Mouse (Mus musculus) monocyte, adult 2 months (primary cell): ENCODE measurements around the gene Atf6.

ENCODE experiments used
- DNase-seq, 2 experiments: peaks; one replicate each; pipeline ENCODE4 v3.0.0; 2022; ENCODE audit warnings: low spot score in 2 of 2, low read depth in 1 of 2

Gene Atf6

DNA sequence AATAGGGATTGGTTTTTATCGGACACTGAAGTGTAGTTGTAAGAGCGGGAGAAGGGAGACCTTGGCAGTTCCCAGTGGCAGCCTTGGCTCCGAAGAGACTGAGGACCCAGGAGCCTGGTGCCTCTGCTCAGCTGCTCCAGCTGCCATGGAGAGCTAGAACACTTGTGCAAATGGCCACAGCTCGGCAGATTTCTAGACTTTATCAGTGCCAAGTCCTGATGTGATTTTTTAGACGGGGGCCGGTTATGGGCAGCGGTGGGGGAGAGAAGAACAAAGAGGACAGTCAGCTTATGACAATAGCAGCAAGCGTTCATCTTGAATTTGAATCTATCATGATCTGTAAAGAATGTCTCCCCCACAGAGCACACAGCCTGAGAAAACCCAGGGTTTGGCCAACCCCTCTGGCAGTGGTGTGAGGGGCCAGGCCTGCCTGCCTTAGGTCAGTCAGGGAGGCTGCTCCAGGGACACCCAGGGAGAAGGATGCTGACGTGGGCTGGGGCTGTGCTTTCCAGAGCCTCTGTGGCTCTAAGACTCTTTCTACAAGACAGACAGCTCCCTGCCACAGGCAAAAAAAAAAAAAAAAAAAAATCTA lies 193.3 kb downstream of the Atf6 start:
- DNase-seq, result no peak

DNA sequence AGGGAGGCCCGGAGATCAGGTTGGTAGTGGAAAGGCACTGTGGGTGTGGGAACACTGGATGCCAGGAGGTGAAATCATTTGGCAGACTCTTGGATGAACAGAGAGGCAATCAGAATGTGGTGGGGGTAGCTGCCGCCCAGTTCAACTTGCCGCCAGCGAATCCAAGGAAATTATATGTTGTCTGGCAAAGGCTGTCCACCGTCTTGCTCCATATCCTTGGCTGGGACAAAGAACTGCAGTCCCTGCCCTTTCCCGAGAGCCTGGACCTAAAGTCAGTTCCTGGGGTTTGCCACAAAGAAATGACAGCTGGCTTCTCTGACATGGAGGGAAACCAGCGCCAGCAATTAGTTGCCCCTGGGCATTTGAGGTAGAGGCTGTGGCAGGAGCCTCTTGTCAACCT lies 202.4 kb downstream of the Atf6 start:
- DNase-seq, result no peak

DNA sequence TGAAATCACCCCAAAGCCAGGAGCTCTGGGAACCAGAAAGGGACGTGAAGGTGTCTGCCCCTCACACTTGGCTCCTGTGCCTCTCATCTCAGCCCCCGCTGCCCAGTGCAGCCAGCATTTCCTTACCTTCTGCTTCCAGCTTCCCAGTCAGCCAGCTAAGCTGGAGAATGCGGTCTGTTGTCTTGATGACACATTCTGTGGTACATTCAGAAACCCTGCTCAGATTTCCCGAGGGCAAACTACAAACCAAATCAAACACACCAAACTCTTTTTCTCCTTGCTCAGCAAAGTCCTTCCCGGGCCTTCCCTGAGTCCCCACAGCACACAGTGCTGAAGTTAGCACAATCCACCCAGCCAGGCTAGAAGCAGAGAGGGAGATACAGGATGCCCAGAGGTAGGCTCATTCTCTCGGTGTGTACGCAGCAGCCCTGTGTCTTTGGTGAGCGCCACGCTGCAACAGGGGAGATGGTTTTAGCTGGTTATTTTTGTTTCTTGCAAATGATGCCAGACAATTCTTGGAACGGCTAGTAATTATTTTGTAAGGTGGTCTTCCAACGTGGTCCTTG lies 202.9 kb downstream of the Atf6 start:
- DNase-seq, result no peak

DNA sequence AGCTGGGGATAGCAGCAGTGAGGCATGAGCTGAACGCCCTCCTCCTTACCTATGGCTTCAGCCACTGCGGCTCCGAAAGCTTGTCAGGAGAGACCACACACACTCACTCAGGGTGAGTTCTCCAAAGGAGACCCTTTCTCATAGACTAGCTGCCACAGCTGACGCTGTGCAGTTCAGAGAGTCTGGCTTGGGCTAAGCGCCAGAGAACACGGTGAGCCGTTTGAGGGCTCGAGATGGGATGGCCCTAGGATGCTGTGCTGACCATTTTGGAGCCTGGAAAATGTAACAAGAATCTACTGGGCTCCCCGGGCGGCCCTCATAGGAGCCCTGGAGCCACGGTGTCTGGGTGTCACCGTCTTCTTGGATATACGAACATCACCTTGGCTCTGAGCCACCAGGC lies 208.3 kb downstream of the Atf6 start:
- no peak for DNase-seq

DNA sequence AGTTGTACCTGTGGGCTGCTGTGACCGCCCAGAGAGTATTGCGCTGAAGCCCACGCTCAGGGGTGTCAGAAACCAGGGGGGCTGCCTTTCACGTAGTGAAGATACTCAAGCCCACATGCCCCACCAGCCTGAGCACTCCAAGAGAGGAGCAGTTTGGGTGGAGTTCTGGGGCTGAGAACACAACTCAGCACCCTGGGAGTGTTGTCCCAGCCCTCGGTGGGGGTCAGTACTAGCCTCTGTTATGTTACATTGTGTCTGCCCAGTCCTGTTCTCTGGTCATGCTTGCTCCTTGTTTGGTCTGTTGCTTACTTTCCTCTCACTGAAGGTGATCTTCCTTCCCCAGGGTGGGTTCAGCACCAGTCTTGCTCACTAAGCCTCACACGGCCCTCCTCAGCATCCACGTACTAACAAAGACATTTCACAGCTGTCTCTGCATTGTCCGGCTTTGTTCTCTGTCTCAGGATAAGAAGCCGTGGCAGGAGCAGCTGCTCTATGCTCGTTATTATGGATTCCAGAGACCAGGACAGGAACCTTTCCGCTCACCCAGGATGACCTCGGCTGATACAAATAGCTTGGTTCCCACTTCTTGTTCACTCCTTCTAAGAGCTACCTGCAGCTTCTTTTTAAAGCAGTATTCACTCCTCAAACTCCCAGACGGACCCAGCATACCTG lies 209.8 kb downstream of the Atf6 start:
- no peak for DNase-seq

DNA sequence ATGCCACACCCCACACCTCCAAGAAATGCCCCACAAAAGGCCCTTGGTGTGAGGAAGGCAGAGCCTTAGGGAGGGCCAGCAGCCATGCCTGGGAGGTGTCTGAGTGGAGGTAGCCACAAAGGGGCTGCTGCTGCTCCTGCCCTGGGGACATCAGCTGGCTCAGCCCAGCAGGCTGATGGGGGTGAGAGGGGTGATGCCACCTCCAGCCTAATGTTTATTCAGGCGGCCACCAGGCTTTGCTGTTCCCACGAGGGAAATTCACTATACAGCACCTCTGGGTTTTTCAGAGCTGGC lies 210.4 kb downstream of the Atf6 start:
- DNase-seq, result no peak

DNA sequence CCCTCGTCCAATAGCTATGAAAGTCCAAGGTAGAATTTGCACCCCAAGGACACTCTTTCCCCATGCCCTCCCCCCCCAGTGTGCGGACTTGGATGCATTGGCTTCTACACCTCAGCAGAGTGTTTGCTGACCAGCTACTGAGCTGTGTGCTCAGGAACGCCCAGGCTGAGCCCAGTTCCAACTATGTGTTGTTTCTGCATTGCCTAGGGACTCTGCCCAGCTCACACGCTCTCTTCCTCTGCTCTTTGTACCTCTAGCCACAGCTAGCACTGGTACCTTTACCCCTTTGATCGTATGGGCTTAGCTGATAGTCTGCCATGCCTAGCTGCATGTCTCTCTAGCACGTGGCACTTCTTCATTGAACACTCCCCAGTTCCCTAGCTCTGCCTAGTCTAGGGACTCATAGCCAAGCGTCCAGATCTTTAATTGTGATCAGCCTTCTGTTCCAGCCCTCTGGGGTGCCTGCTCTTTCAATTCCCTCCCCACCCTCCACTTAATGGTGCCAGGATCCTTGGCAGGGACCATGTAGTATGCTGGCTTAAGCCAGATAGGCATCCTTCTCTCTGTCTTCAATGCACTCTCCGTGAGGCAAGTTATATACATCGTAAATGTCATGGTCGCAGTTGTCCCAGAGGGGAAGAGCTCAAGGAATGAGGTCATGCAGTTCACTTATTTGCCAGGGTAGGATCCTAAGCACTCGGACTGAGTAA lies 210.9 kb downstream of the Atf6 start:
- DNase-seq, result no peak

DNA sequence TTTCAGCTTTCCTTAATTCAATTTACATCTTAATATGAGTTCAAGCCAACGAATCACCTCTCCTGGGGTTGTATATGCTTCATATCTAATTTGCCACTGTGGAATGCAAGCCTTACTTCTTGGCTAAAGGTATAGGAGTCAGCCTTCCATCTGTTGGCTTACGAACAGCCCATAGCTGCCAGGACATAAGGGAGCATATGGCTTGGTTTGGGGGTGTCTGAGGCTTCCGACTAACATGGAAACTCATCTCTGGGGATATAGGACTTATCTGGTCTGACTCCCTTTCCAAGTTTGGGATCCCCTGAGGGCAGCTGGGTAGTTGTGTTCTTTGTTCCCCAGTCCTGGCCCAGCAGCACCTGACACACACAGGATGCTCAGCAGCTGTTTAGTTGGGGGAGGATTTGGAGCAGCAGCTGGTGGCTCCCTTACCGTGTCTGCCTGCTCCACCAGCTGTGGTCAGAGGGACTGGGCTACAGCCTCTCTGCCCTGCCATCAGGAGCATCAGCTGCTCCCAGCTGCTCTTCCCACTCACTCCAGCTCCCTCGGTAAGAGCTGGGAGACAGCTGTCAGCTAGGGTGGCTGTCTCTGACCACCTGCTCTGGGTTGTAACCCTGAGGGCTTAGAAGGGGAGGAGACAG lies 212.2 kb downstream of the Atf6 start:
- no peak for DNase-seq
